Mouse (Mus musculus) kidney, postnatal 0 days (tissue): Measurements from ENCODE around the gene Arhgef39. TPM values are rescaled to one million over a fixed set of nuclear protein-coding genes. Genes with fewer than 3 reads are reported as not detected.

Experiments used
- ATAC-seq: fragments of 200-750 bp; cut with Nextera tagmentation; replicated peaks from 2 replicates; pipeline ENCODE4 v1.8.0; 2017; ENCODE audit warnings: low read depth, moderate number of reproducible peaks, moderate TSS enrichment, moderate library complexity; ENCODE audit not compliant: low FRiP score
- DNase-seq: peaks from one replicate; pipeline ENCODE4 v3.0.0-alpha.2; 2016; ENCODE audit warnings: low spot score
- H3K27ac ChIP-seq: fragments of 300-500 bp; sonication (generic); 2 replicates; pipeline ENCODE4 v1.5.1; 2014; ENCODE audit warnings: mild to moderate bottlenecking
- H3K27me3 ChIP-seq: fragments of 300-500 bp; sonication (generic); 2 replicates; pipeline ENCODE4 v1.6.1; 2014; ENCODE audit warnings: low read length, mixed read lengths; ENCODE audit not compliant: insufficient read depth
- H3K36me3 ChIP-seq: fragments of 300-500 bp; sonication (generic); 2 replicates; pipeline ENCODE4 v1.6.1; 2014; ENCODE audit warnings: low read length, mixed read lengths; ENCODE audit not compliant: insufficient read depth
- H3K4me1 ChIP-seq: fragments of 300-500 bp; sonication (generic); replicated peaks from 2 replicates; pipeline ENCODE4 v1.6.1; 2014; ENCODE audit warnings: antibody characterized with exemption, low read length, mixed read lengths; ENCODE audit not compliant: insufficient read depth
- H3K4me2 ChIP-seq: fragments of 300-500 bp; sonication (generic); 2 replicates; pipeline ENCODE4 v1.6.1; 2014; ENCODE audit warnings: mild to moderate bottlenecking, low read length, moderate library complexity, mixed read lengths
- H3K4me3 ChIP-seq: fragments of 300-500 bp; sonication (generic); replicated peaks from 2 replicates; pipeline ENCODE4 v1.5.1; 2014; ENCODE audit warnings: low read depth, low read length
- H3K9ac ChIP-seq: fragments of 300-500 bp; sonication (generic); 2 replicates; pipeline ENCODE4 v1.6.1; 2014; ENCODE audit warnings: low read depth, low read length
- H3K9me3 ChIP-seq: fragments of 300-500 bp; sonication (generic); replicated peaks from 2 replicates; pipeline ENCODE4 v1.6.1; 2016; ENCODE audit warnings: low read length, inconsistent platforms, mixed read lengths
- CTCF ChIP-seq: IDR thresholded peaks from 2 replicates; pipeline ENCODE4 v1.5.1; 2016; ENCODE audit warnings: antibody characterized with exemption, low read depth, mild to moderate bottlenecking, moderate library complexity
- WGBS: fragments of 180-500 bp; shearing (Covaris S2); extraction: QIAGEN DNeasy Blood & Tissue Kit; methylation state at CpG from one replicate; pipeline ENCODE4 v1.1.7; 2014; 5-methylcytosine and 5-hydroxymethylcytosine counted together
- polyA plus RNA-seq: library from polyadenylated mRNA; unstranded; fragments of >200 nt; fragmentation: Nextera tagmentation; extraction: Ambion mirVana; gene quantifications from 2 replicates; pipeline ENCODE4 v1.2.1, GENCODE M21; 2015

The Arhgef39 gene
- polyA plus RNA-seq, 1 experiment from 2014 or later, result 15.4 TPM

DNA sequence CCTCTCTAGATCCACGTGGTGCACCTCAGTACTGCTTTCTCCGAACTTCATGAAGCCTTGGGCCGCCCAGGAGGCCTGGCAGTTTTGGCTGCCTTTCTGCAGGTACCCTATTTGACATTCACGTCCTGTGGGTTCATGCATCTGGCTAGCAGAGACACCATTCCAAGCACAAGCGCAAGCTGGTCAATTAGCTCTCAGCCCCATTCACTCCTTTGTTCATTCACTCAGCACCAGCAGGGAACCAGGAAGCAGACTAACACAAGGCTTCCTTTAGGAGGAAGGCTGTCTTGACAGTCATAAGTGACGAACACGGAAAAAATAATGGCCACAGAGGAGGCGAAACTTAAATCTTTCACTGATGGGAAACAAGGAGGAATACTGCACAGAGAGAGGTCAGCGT is 9.6 kb upstream of the Arhgef39 start:
- no peak for DNase-seq

DNA sequence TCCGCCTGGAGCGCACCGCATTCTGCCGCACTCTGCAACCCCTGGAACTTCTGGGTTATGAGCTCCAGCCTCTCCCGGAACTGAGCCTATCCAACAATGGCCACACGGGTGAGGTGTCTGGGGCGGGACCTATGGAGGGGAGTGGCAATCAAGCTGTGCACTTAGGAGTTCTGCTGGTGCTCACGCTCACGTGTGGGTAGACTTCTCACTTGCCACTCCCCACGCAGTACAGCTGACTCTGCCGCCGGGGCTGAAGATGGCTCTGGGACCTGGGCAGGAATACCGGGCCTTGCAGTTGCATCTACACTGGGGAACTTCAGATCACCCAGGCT is 9.1 kb upstream of the Arhgef39 start:
- Histone ChIP-seq H3K9me3 (no peaks in the 10 kb centered on the region), H3K9ac (peak overlapping the region; percentile 50; the same call in 1 of the 2 replicates), H3K27ac (no peak overlapping the region), H3K36me3 (no peaks in the 10 kb centered on the region), H3K27me3 (no peaks in the 10 kb centered on the region), H3K4me2 (peak overlapping the region; percentile 85), H3K4me3 (peak overlapping the region; percentile 44), H3K4me1 (peaks cover 14% of the 10 kb centered on the region; the same call in 1 of the 2 replicates)
- TF ChIP-seq CTCF, result peak; percentile 24; the same call in 1 of the 2 replicates
- DNase-seq (peak; percentile 70), ATAC-seq (peak; percentile 65)
- under 1% methylated on average over 13 of the region's 13 CpGs for WGBS

More for the DNA sequence above, 9.6 kb upstream of the Arhgef39 start:
- peaks cover 14% of the 10 kb centered on the region; the same call in 1 of the 2 replicates for H3K4me1 ChIP-seq
- TF ChIP-seq CTCF, result no peak
- H3K9ac ChIP-seq, result 0 out of 2 replicates have a peak overlapping the region, but pooled peaks have one; percentile 50
- no peaks in the 10 kb centered on the region for H3K27me3 ChIP-seq
- no peak overlapping the region for H3K27ac ChIP-seq
- H3K9me3 ChIP-seq, result no peaks in the 10 kb centered on the region
- peak overlapping the region; percentile 85 for H3K4me2 ChIP-seq
- 33% methylated on average over 9 of the region's 9 CpGs for WGBS
- no peak for ATAC-seq
- H3K4me3 ChIP-seq, result peak overlapping the region; percentile 44; the same call in 1 of the 2 replicates
- no peaks in the 10 kb centered on the region for H3K36me3 ChIP-seq

DNA sequence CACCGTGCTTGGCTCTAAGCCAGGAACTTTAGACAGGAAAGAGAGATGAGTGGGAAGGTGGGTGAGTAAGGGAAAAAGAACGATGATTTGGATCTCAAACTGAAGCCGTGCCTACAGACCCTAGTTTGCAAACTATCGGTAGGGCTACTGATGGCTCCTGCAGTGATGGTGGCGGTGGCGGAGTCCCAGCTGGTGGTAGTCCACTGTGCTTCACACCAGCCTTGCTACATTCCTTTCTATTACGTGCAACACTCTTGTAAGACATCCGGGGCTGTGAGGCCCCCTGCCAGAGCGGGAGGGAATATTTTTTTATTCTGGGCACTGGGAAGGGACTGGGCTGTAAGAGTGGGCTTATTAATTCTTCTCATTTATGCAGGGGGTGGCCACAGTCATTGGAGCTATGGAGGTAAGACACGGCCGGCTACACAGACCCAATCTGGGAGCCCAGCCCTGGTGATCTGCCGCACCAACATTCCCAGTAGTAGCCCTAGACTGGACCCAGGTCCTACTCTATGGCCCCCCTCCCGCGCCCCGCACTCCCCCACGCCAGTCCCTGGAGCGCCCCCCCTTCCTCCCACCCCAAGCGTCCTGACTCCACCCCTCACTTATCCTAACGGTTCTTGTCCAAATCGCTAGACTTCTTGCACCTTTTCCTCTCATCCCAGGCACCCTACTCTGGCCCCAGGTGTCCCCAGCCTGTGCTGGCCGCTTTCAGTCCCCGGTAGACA is 8.6 kb upstream of the Arhgef39 start:
- Histone ChIP-seq H3K4me2 (peak overlapping the region; percentile 85), H3K9ac (peak overlapping the region; percentile 50; the same call in 1 of the 2 replicates), H3K4me3 (peak overlapping the region; percentile 44), H3K9me3 (no peaks in the 10 kb centered on the region), H3K36me3 (no peaks in the 10 kb centered on the region), H3K27me3 (no peaks in the 10 kb centered on the region), H3K4me1 (peaks cover 14% of the 10 kb centered on the region; the same call in 1 of the 2 replicates), H3K27ac (no peak overlapping the region)
- TF ChIP-seq CTCF, result no peak
- ATAC-seq (peak; percentile 22; the same call in 1 of the 2 replicates), DNase-seq (peak; percentile 67)
- 5% methylated on average over 21 of the region's 22 CpGs for WGBS

DNA sequence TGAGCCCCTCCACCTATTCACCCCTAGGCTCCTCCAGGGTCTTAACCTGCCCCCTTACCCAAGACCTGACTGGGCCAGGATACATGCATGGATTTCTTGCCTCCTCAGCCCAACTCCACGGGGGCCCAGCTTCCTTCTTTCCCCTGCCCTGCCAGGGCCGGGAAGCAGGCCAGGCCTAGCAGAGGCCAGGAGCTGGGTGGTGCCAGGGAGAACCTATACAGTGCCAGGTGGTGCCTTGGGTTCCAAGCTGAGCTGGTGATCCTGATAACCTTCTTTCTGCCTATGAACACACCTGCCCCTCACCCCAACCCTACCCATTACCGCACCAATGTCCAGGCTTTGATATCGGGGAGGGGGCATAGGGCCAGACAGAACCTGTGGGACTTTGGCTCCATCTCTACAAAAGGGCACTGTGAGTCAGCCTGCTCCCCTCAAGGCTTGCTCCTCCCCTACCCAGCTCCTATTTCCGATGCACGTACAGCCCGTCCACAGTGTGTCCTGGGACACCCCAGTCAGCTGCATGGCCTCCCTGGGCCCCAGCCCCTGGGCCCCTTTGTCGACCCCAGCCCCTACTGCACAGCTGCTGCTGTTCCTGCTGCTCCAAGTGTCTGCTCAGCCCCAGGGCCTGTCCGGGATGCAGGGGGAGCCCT is 7.2 kb upstream of the Arhgef39 start, which contains the start of gene Car9:
Car9 (plus strand) TSS at position 431 of the 650 bp plus-strand sequence.
- no peaks in the 10 kb centered on the region for H3K9me3 ChIP-seq
- no peak for TF ChIP-seq CTCF
- H3K4me2 ChIP-seq, result peak within 1 kb of the TSS; percentile 85
- H3K9ac ChIP-seq, result no peak within 1 kb of the TSS
- ATAC-seq, result no peak
- no peaks in the 10 kb centered on the region for H3K27me3 ChIP-seq
- peaks cover 14% of the 10 kb centered on the region; the same call in 1 of the 2 replicates for H3K4me1 ChIP-seq
- 51% methylated on average over 9 of the region's 9 CpGs for WGBS
- H3K36me3 ChIP-seq, result no peaks in the 10 kb centered on the region
- H3K4me3 ChIP-seq, result 0 out of 2 replicates have a peak within 1 kb of the TSS, but pooled peaks have one; percentile 44
- DNase-seq, result no peak
- H3K27ac ChIP-seq, result no peak within 1 kb of the TSS

- Histone ChIP-seq H3K9ac (no peak overlapping the region), H3K4me1 (peaks cover 14% of the 10 kb centered on the region; the same call in 1 of the 2 replicates), H3K4me2 (no peak overlapping the region), H3K27me3 (no peaks in the 10 kb centered on the region), H3K36me3 (no peaks in the 10 kb centered on the region), H3K27ac (no peak overlapping the region), H3K4me3 (no peak overlapping the region), H3K9me3 (no peaks in the 10 kb centered on the region)
- WGBS, result 84% methylated on average over 8 of the region's 8 CpGs
- DNase-seq (no peak), ATAC-seq (no peak)
- no peak for TF ChIP-seq CTCF
Observed at GRCm38 (mm10) chr4:43506074-43506473, 6.6 kb upstream of the Arhgef39 start.

DNA sequence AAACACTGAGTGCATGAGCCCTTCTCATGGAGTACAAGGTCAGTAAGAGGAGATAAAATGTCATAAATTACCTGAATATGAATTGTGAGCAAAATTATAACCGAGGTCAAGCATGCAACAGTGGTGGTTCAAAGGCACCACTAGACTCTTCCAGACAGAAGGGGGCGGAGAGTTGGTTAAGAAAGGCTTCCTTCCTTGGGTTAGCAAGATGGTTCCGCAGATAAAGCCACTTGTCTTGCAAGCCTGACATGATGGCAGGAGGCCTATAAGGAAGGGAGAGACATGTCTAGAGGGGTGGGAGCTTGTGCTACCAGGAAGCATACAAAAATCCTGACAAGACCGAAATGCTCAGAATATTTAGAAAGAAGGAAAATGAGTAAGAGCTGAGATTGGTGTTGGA is 4.8 kb upstream of the Arhgef39 start:
- DNase-seq (no peak), ATAC-seq (no peak)
- H3K36me3 ChIP-seq, result no peaks in the 10 kb centered on the region
- no peaks in the 10 kb centered on the region for H3K27me3 ChIP-seq
- H3K27ac ChIP-seq, result no peak overlapping the region
- no peak for TF ChIP-seq CTCF
- no peak overlapping the region for H3K4me2 ChIP-seq
- H3K9me3 ChIP-seq, result no peaks in the 10 kb centered on the region
- peaks cover 14% of the 10 kb centered on the region; the same call in 1 of the 2 replicates for H3K4me1 ChIP-seq
- 69% methylated on average over 4 of the region's 4 CpGs for WGBS
- H3K4me3 ChIP-seq, result no peak overlapping the region
- H3K9ac ChIP-seq, result no peak overlapping the region
